Mouse (Mus musculus) liver, embryonic 11.5 days (tissue): ENCODE measurements around the gene Lsm2. TPM values are rescaled to one million over a fixed set of nuclear protein-coding genes. Genes with fewer than 3 reads are reported as not detected.

ENCODE experiments used
- ATAC-seq: fragments of 200-750 bp; cut with Nextera tagmentation; replicated peaks from 2 replicates; pipeline ENCODE4 v1.8.0; 2017; ENCODE audit warnings: moderate number of reproducible peaks, mild to moderate bottlenecking, moderate TSS enrichment, moderate library complexity; ENCODE audit not compliant: low FRiP score
- DNase-seq: peaks from one replicate; pipeline ENCODE4 v3.0.0-alpha.2; 2017; ENCODE audit warnings: low spot score
- H3K27ac ChIP-seq: fragments of 300-500 bp; sonication (generic); 2 replicates; pipeline ENCODE4 v1.5.1; 2014; ENCODE audit warnings: mild to moderate bottlenecking, low read depth, low read length, control low read depth
- H3K27me3 ChIP-seq: fragments of 300-500 bp; sonication (generic); replicated peaks from 2 replicates; pipeline ENCODE4 v1.6.1; 2014; ENCODE audit warnings: low read length, mixed read lengths; ENCODE audit not compliant: control insufficient read depth, insufficient read depth
- H3K36me3 ChIP-seq: fragments of 300-500 bp; sonication (generic); 2 replicates; pipeline ENCODE4 v1.6.1; 2014; ENCODE audit warnings: mild to moderate bottlenecking, low read length, moderate library complexity, mixed read lengths; ENCODE audit not compliant: control insufficient read depth, insufficient read depth
- H3K4me1 ChIP-seq: fragments of 300-500 bp; sonication (generic); replicated peaks from 2 replicates; pipeline ENCODE4 v1.6.1; 2014; ENCODE audit warnings: low read length, mixed read lengths; ENCODE audit not compliant: control insufficient read depth, insufficient read depth
- H3K4me2 ChIP-seq: fragments of 300-500 bp; sonication (generic); 2 replicates; pipeline ENCODE4 v1.6.1; 2014; ENCODE audit warnings: mild to moderate bottlenecking, control low read depth, moderate library complexity
- H3K4me3 ChIP-seq: fragments of 300-500 bp; sonication (generic); 2 replicates; pipeline ENCODE4 v1.5.1; 2014; ENCODE audit warnings: low read depth, low read length, control low read depth
- H3K9ac ChIP-seq: fragments of 300-500 bp; sonication (generic); 2 replicates; pipeline ENCODE4 v1.6.1; 2014; ENCODE audit warnings: low read depth, low read length, control low read depth
- H3K9me3 ChIP-seq: fragments of 300-500 bp; sonication (generic); 2 replicates; pipeline ENCODE4 v1.6.1; 2016; ENCODE audit warnings: low read length, inconsistent platforms, mixed read lengths; ENCODE audit not compliant: control insufficient read depth
- WGBS: fragments of 180-500 bp; shearing (Covaris S2); extraction: QIAGEN DNeasy Blood & Tissue Kit; methylation state at CpG from one replicate; pipeline ENCODE4 v1.1.7; 2014; 5-methylcytosine and 5-hydroxymethylcytosine counted together
- polyA plus RNA-seq: library from polyadenylated mRNA; unstranded; fragments of >200 nt; fragmentation: Nextera tagmentation; extraction: Ambion mirVana; gene quantifications from 2 replicates; pipeline ENCODE4 v1.2.1, GENCODE M21; 2014

The Lsm2 gene
- polyA plus RNA-seq, 1 experiment from 2014 or later = 315 TPM

DNA sequence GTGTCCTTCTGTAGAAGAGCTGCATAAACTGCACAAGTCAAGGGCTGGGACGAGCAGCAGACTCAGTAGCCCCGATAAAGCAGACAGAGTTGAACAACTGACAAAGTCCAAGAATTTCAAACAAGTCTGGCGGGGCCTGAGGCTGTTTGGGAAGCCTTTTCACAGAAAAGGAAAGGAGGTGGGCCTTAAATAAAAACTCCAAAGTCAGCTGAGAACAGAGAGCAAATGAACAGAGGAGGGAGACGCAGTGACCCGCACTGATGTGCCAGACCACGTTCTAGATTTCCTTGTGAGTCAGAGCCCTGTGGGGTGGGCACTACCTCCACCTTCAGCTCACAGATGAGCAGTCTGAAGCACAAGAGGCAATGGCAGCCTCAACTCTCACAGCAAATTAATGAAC, 53.2 kb downstream of the Lsm2 start:
- H3K27me3 ChIP-seq = no peaks in the 10 kb centered on the region
- H3K4me1 ChIP-seq = peaks cover 5% of the 10 kb centered on the region
- H3K9me3 ChIP-seq = no peaks in the 10 kb centered on the region
- no peaks in the 10 kb centered on the region for H3K36me3 ChIP-seq
- H3K4me3 ChIP-seq = no peak overlapping the region
- 68% methylated on average over 6 of the region's 6 CpGs for WGBS
- no peak overlapping the region; the same call in 1 of the 2 replicates for H3K27ac ChIP-seq
- no peak overlapping the region for H3K9ac ChIP-seq
- DNase-seq = no peak
- no peak for ATAC-seq
- H3K4me2 ChIP-seq = no peak overlapping the region

Other genes starting within 250 kb of the Lsm2 start
- 0.13 and 0.23 TPM in 2 replicates for gene C4b, start 238.0 kb upstream of the Lsm2 start, polyA plus RNA-seq
- not detected in 2 replicates for gene Cyp21a1, start 177.3 kb upstream of the Lsm2 start, polyA plus RNA-seq
- 25.1 and 27.1 TPM in 2 replicates for gene Stk19, start 144.9 kb upstream of the Lsm2 start, polyA plus RNA-seq
- 55.4 and 56.3 TPM in 2 replicates for gene Dxo, start 144.8 kb upstream of the Lsm2 start, polyA plus RNA-seq
- 43.7 and 44.8 TPM in 2 replicates for gene Skiv2l, start 131.7 kb upstream of the Lsm2 start, polyA plus RNA-seq
- 108 and 114 TPM in 2 replicates for gene Nelfe, start 131.5 kb upstream of the Lsm2 start, polyA plus RNA-seq
- 67.6 and 74.9 TPM in 2 replicates for gene Cfb, start 119.3 kb upstream of the Lsm2 start, polyA plus RNA-seq
- gene Zbtb12, start 102.4 kb upstream of the Lsm2 start, polyA plus RNA-seq = 0.45 and 0.86 TPM in 2 replicates
- gene Gm20547, start 99.8 kb upstream of the Lsm2 start, polyA plus RNA-seq = 0.09 TPM in 1 of 2 replicates, not detected in the other
- gene C2, start 83.6 kb upstream of the Lsm2 start, polyA plus RNA-seq = 8.1 and 9.0 TPM in 2 replicates
- 43.6 and 50.9 TPM in 2 replicates for gene Ehmt2, start 83.4 kb upstream of the Lsm2 start, polyA plus RNA-seq
- 0.97 and 1.3 TPM in 2 replicates for gene Slc44a4, start 67.4 kb upstream of the Lsm2 start, polyA plus RNA-seq
- gene Neu1, start 50.6 kb upstream of the Lsm2 start, polyA plus RNA-seq = 24.4 and 26.4 TPM in 2 replicates
- 0.14 and 0.41 TPM in 2 replicates for gene Hspa1b, start 22.6 kb upstream of the Lsm2 start, polyA plus RNA-seq
- not detected in 2 replicates for gene Gm20481, start 11.9 kb upstream of the Lsm2 start, polyA plus RNA-seq
- gene Hspa1a, start 9.7 kb upstream of the Lsm2 start, polyA plus RNA-seq = 4.7 and 5.7 TPM in 2 replicates
- 0.66 and 1.5 TPM in 2 replicates for gene Hspa1l, start 9.2 kb upstream of the Lsm2 start, polyA plus RNA-seq
- gene Vars, start 19.1 kb downstream of the Lsm2 start, polyA plus RNA-seq = 234 and 245 TPM in 2 replicates
- 0.16 TPM in 2 replicates for gene Vwa7, start 34.7 kb downstream of the Lsm2 start, polyA plus RNA-seq
- 6.9 and 8.5 TPM in 2 replicates for gene Sapcd1, start 46.2 kb downstream of the Lsm2 start, polyA plus RNA-seq
- gene Msh5, start 64.9 kb downstream of the Lsm2 start, polyA plus RNA-seq = 3.8 and 4.7 TPM in 2 replicates
- gene Clic1, start 68.1 kb downstream of the Lsm2 start, polyA plus RNA-seq = 118 and 134 TPM in 2 replicates
- gene Ddah2, start 77.2 kb downstream of the Lsm2 start, polyA plus RNA-seq = 124 and 132 TPM in 2 replicates
- gene Ly6g6c, start 83.5 kb downstream of the Lsm2 start, polyA plus RNA-seq = 0.34 and 1.8 TPM in 2 replicates
- 8.4 and 11.2 TPM in 2 replicates for gene Mpig6b, start 84.3 kb downstream of the Lsm2 start, polyA plus RNA-seq
- 0.57 TPM in 1 of 2 replicates, not detected in the other for gene Ly6g6e, start 95.0 kb downstream of the Lsm2 start, polyA plus RNA-seq
- 0.44 and 0.78 TPM in 2 replicates for gene Ly6g6d, start 96.2 kb downstream of the Lsm2 start, polyA plus RNA-seq
- 12.8 and 13.5 TPM in 2 replicates for gene Ly6g6f, start 103.7 kb downstream of the Lsm2 start, polyA plus RNA-seq
- gene Abhd16a, start 107.4 kb downstream of the Lsm2 start, polyA plus RNA-seq = 71.6 and 79.8 TPM in 2 replicates
- not detected in 2 replicates for gene Ly6g5c, start 126.4 kb downstream of the Lsm2 start, polyA plus RNA-seq
- gene Ly6g5b, start 133.6 kb downstream of the Lsm2 start, polyA plus RNA-seq = 0.69 and 0.89 TPM in 2 replicates
- 23.7 and 25.2 TPM in 2 replicates for gene Gpank1, start 139.6 kb downstream of the Lsm2 start, polyA plus RNA-seq
- gene Csnk2b, start 140.2 kb downstream of the Lsm2 start, polyA plus RNA-seq = 246 and 259 TPM in 2 replicates
- gene D17H6S53E, start 144.5 kb downstream of the Lsm2 start, polyA plus RNA-seq = 6.0 and 7.1 TPM in 2 replicates
- 429 and 459 TPM in 2 replicates for gene Apom, start 150.2 kb downstream of the Lsm2 start, polyA plus RNA-seq
- gene Bag6, start 153.3 kb downstream of the Lsm2 start, polyA plus RNA-seq = 61.4 and 73.6 TPM in 2 replicates
- gene Prrc2a, start 183.0 kb downstream of the Lsm2 start, polyA plus RNA-seq = 169 and 205 TPM in 2 replicates
- 13.9 and 20.0 TPM in 2 replicates for gene Aif1, start 194.2 kb downstream of the Lsm2 start, polyA plus RNA-seq
- gene Lst1, start 206.6 kb downstream of the Lsm2 start, polyA plus RNA-seq = 24.1 and 28.1 TPM in 2 replicates
- 0.70 and 0.78 TPM in 2 replicates for gene Ltb, start 212.6 kb downstream of the Lsm2 start, polyA plus RNA-seq
- gene Tnf, start 220.1 kb downstream of the Lsm2 start, polyA plus RNA-seq = 0.47 and 0.53 TPM in 2 replicates
- gene Lta, start 223.5 kb downstream of the Lsm2 start, polyA plus RNA-seq = not detected in 2 replicates
- gene Gm16181, start 239.0 kb downstream of the Lsm2 start, polyA plus RNA-seq = 0.53 TPM in 1 of 2 replicates, not detected in the other